In the genomic region with DNA sequence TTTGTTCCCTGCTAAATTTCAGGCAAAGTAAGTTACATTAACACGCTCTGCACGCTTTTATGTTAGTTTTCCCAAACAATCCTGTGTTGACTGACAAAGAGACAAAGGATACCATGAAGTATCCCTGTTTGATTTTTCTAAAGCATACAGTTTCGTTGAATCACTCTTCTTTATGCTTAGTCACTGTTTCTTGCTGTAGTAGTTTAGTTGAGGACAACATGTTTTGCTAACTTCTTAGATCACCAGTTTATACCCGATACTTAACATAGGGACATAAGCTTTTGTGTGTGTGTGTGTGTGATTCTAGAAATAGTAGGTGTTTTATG, we compare ENCODE assay signal across 8 mouse cellular contexts. TPM values are rescaled to one million over a fixed set of nuclear protein-coding genes. Genes with fewer than 3 reads are reported as not detected.
DNase-seq lines count a peak whose midpoint lies in the region; ATAC-seq and TF ChIP-seq lines count a peak whose summit lies in the region.

No protein-coding gene starts in this region.

- TF ChIP-seq CTCF in heart, postnatal 0 days (IDR thresholded peaks at IDR 0.05; ENCODE audit: low read depth), result no peak

- H3K27me3 ChIP-seq in heart, embryonic 15.5 days, result no peaks in the 10 kb centered on the region
- H3K27me3 ChIP-seq in heart, postnatal 0 days (ENCODE audit: control insufficient read depth, insufficient read depth, low read length), result no peaks in the 10 kb centered on the region
- no peaks in the 10 kb centered on the region for H3K27me3 ChIP-seq in midbrain, embryonic 11.5 days (ENCODE audit: control insufficient read depth, insufficient read depth, low read length)

- H3K9me3 ChIP-seq in heart, embryonic 15.5 days (replicated peaks), result no peaks in the 10 kb centered on the region
- no peaks in the 10 kb centered on the region for H3K9me3 ChIP-seq in heart, postnatal 0 days (replicated peaks; ENCODE audit: control insufficient read depth, low read length)
- no peaks in the 10 kb centered on the region for H3K9me3 ChIP-seq in midbrain, embryonic 11.5 days (ENCODE audit: control insufficient read depth, low read length)

- H3K9ac ChIP-seq in heart, embryonic 15.5 days, result peak overlapping the region; percentile 96
- H3K9ac ChIP-seq in heart, postnatal 0 days (replicated peaks; ENCODE audit: low read depth, low read length), result peak overlapping the region; percentile 98
- peak overlapping the region; percentile 88 for H3K9ac ChIP-seq in midbrain, embryonic 11.5 days (ENCODE audit: low read length)

- whole genome bisulfite sequencing in heart, embryonic 15.5 days, result under 1% methylated on average over 4 of the region's 4 CpGs
- under 1% methylated on average over 4 of the region's 4 CpGs for WGBS in heart, postnatal 0 days
- WGBS in midbrain, embryonic 11.5 days, result 1% methylated on average over 4 of the region's 4 CpGs

- peak overlapping the region; percentile 92 for H3K4me2 ChIP-seq in heart, embryonic 15.5 days
- H3K4me2 ChIP-seq in heart, postnatal 0 days (ENCODE audit: low read depth, low read length), result peak overlapping the region; percentile 92
- H3K4me2 ChIP-seq in midbrain, embryonic 11.5 days, result peak overlapping the region; percentile 72

- DNase-seq in heart, adult 11 months, result no peak
- peak; percentile 42 for DNase-seq in NIH3T3 (ENCODE audit: low read depth)
- peak; percentile 38 for DNase-seq in heart, postnatal 0 days (ENCODE audit: low spot score)
- DNase-seq in midbrain, embryonic 11.5 days (ENCODE audit: low spot score, missing footprints), result peak; percentile 89
- no peak for DNase-seq in gastrocnemius, postnatal 25 days
- DNase-seq in frontal cortex, postnatal 14 days (ENCODE audit: low spot score in 2 of 2), result no peak
- DNase-seq in urinary bladder, postnatal 36 days (ENCODE audit: low spot score in 2 of 2), result no peak

- ATAC-seq in heart, embryonic 15.5 days (replicated peaks; ENCODE audit: insufficient number of reproducible peaks, insufficient read depth, low FRiP score, low read depth), result no peak
- no peak for ATAC-seq in heart, postnatal 0 days (ENCODE audit: insufficient read depth, low read depth)
- no peak for ATAC-seq in midbrain, embryonic 11.5 days (ENCODE audit: low FRiP score)

- peak overlapping the region; percentile 72 for H3K4me3 ChIP-seq in heart, embryonic 15.5 days
- H3K4me3 ChIP-seq in heart, postnatal 0 days (ENCODE audit: low read depth, low read length), result peak overlapping the region; percentile 96
- H3K4me3 ChIP-seq in midbrain, embryonic 11.5 days (ENCODE audit: low read depth, low read length), result peak overlapping the region; percentile 74

- H3K4me1 ChIP-seq in heart, embryonic 15.5 days (replicated peaks), result peaks cover 10% of the 10 kb centered on the region
- peaks cover 6% of the 10 kb centered on the region; the same call in 1 of the 2 replicates for H3K4me1 ChIP-seq in heart, postnatal 0 days (ENCODE audit: control insufficient read depth, insufficient read depth)
- H3K4me1 ChIP-seq in midbrain, embryonic 11.5 days (ENCODE audit: control insufficient read depth, insufficient read depth, low read length), result 0 out of 2 replicates have a peak, but pooled peaks cover 2% of the 10 kb centered on the region

- peak overlapping the region; percentile 100 for H3K27ac ChIP-seq in heart, embryonic 15.5 days
- peak overlapping the region; percentile 98 for H3K27ac ChIP-seq in heart, postnatal 0 days (ENCODE audit: low read depth)
- H3K27ac ChIP-seq in midbrain, embryonic 11.5 days (ENCODE audit: low read depth, low read length), result peak overlapping the region; percentile 95

- H3K36me3 ChIP-seq in heart, embryonic 15.5 days, result no peaks in the 10 kb centered on the region
- H3K36me3 ChIP-seq in heart, postnatal 0 days (replicated peaks; ENCODE audit: control insufficient read depth, insufficient read depth, low read length), result no peaks in the 10 kb centered on the region
- no peaks in the 10 kb centered on the region for H3K36me3 ChIP-seq in midbrain, embryonic 11.5 days (ENCODE audit: control insufficient read depth, insufficient read depth, low read length)

- TF ChIP-seq EP300 in heart, postnatal 0 days (IDR thresholded peaks at IDR 0.05; ENCODE audit: low read depth), result no peak

RNA-seq across cellular contexts. Expression of gene Fbxo30, which starts 1.1 kb away (rescaled TPM):
- 31.1 and 32.1 TPM in 2 replicates for polyA plus RNA-seq in heart, embryonic 15.5 days (2015; fragmentation: Nextera tagmentation; extraction: Ambion mirVana)
- 11.4 and 11.9 TPM in 2 replicates for total RNA-seq in heart, postnatal 0 days (2014; rRNA removed; ENCODE audit: low replicate concordance)
- polyA plus RNA-seq in heart, postnatal 0 days (2015; fragmentation: Nextera tagmentation; extraction: Ambion mirVana), result 17.4 and 21.8 TPM in 2 replicates
- polyA plus RNA-seq in midbrain, embryonic 11.5 days (2014; fragmentation: Nextera tagmentation; extraction: Ambion mirVana), result 40.9 and 46.6 TPM in 2 replicates
- 10 to 100 TPM; 12.8 to 16.1 TPM for total RNA-seq in gastrocnemius, postnatal 25 days (2021)

Comparison
In these comparisons a context has a peak if more than half of its experiments do, and no peak if none do; other contexts are left out.
1. DNase-seq: peak in NIH3T3 (single experiment), heart, postnatal 0 days (single experiment) and midbrain, embryonic 11.5 days (single experiment); none in heart, adult 11 months (single experiment), gastrocnemius, postnatal 25 days (single experiment), frontal cortex, postnatal 14 days (0 of 2) and urinary bladder, postnatal 36 days (0 of 2).
2. Peak in every context shown above with its lines, with median percentiles within 50 percentile points of each other: H3K27ac ChIP-seq, H3K4me2 ChIP-seq, H3K4me3 ChIP-seq and H3K9ac ChIP-seq.